Mouse (Mus musculus) liver, embryonic 11.5 days (tissue): ENCODE data around the gene Ireb2. TPM values are rescaled to one million over a fixed set of nuclear protein-coding genes. Genes with fewer than 3 reads are reported as not detected.
"Not testable (repeated sequence)": the region's sequence is repeated elsewhere in the genome, so short reads cannot be mapped to it uniquely, and the experiment has no call there.

ENCODE experiments used
- ATAC-seq: fragments of 200-750 bp; cut with Nextera tagmentation; replicated peaks from 2 replicates; pipeline ENCODE4 v1.8.0; 2017; ENCODE audit warnings: moderate number of reproducible peaks, mild to moderate bottlenecking, moderate TSS enrichment, moderate library complexity; ENCODE audit not compliant: low FRiP score
- DNase-seq: peaks from one replicate; pipeline ENCODE4 v3.0.0-alpha.2; 2017; ENCODE audit warnings: low spot score
- H3K27ac ChIP-seq: fragments of 300-500 bp; sonication (generic); 2 replicates; pipeline ENCODE4 v1.5.1; 2014; ENCODE audit warnings: mild to moderate bottlenecking, low read depth, low read length, control low read depth
- H3K27me3 ChIP-seq: fragments of 300-500 bp; sonication (generic); replicated peaks from 2 replicates; pipeline ENCODE4 v1.6.1; 2014; ENCODE audit warnings: low read length, mixed read lengths; ENCODE audit not compliant: control insufficient read depth, insufficient read depth
- H3K36me3 ChIP-seq: fragments of 300-500 bp; sonication (generic); 2 replicates; pipeline ENCODE4 v1.6.1; 2014; ENCODE audit warnings: mild to moderate bottlenecking, low read length, moderate library complexity, mixed read lengths; ENCODE audit not compliant: control insufficient read depth, insufficient read depth
- H3K4me1 ChIP-seq: fragments of 300-500 bp; sonication (generic); replicated peaks from 2 replicates; pipeline ENCODE4 v1.6.1; 2014; ENCODE audit warnings: low read length, mixed read lengths; ENCODE audit not compliant: control insufficient read depth, insufficient read depth
- H3K4me2 ChIP-seq: fragments of 300-500 bp; sonication (generic); 2 replicates; pipeline ENCODE4 v1.6.1; 2014; ENCODE audit warnings: mild to moderate bottlenecking, control low read depth, moderate library complexity
- H3K4me3 ChIP-seq: fragments of 300-500 bp; sonication (generic); 2 replicates; pipeline ENCODE4 v1.5.1; 2014; ENCODE audit warnings: low read depth, low read length, control low read depth
- H3K9ac ChIP-seq: fragments of 300-500 bp; sonication (generic); 2 replicates; pipeline ENCODE4 v1.6.1; 2014; ENCODE audit warnings: low read depth, low read length, control low read depth
- H3K9me3 ChIP-seq: fragments of 300-500 bp; sonication (generic); 2 replicates; pipeline ENCODE4 v1.6.1; 2016; ENCODE audit warnings: low read length, inconsistent platforms, mixed read lengths; ENCODE audit not compliant: control insufficient read depth
- WGBS: fragments of 180-500 bp; shearing (Covaris S2); extraction: QIAGEN DNeasy Blood & Tissue Kit; methylation state at CpG from one replicate; pipeline ENCODE4 v1.1.7; 2014; 5-methylcytosine and 5-hydroxymethylcytosine counted together
- polyA plus RNA-seq: library from polyadenylated mRNA; unstranded; fragments of >200 nt; fragmentation: Nextera tagmentation; extraction: Ambion mirVana; gene quantifications from 2 replicates; pipeline ENCODE4 v1.2.1, GENCODE M21; 2014

Gene Ireb2
- polyA plus RNA-seq, 1 experiment from 2014 or later, result 31.3 TPM

DNA sequence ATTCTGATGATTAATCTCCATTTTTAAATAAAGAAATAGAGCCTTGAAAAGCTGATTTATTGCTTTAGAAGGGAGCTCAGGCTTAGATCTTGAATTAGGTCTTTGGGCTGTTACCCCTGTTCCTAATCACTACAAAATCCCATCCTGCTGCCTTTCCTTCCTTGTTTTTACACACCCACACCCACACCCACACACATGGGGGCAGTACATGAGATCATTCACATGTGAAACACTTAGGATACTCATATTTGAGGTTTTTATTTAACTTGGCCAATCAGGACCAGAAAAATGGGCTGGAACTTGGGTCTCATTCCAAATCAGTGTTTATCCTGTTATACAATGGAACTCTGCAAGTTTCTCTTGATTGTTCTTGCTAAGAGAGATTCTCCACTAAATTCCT is 85.9 kb downstream of the Ireb2 start:
- DNase-seq (no peak), ATAC-seq (no peak)
- Histone ChIP-seq H3K4me1 (peaks cover 11% of the 10 kb centered on the region), H3K4me2 (no peak overlapping the region), H3K4me3 (no peak overlapping the region), H3K27me3 (no peaks in the 10 kb centered on the region), H3K9ac (no peak overlapping the region), H3K9me3 (no peaks in the 10 kb centered on the region), H3K36me3 (peaks cover 15% of the 10 kb centered on the region), H3K27ac (no peak overlapping the region)

DNA sequence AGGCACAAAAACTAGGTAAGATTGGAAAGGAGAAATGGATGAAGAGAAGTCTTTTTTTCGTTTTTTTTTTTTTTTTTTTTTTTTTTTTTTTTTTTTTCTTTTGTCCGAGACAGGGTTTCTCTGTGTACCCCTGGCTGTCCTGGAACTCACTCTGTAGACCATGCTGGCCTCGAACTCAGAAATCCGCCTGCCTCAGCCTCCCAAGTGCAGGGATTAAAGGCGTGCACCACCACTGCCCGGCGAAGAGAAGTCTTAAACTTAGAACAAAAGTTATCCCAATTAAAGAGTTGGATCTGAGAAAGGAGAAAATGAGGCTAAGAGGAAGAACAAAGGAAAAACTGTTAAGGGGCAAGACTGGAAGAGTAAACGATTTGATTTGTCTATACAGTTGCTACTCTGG is 86.6 kb downstream of the Ireb2 start:
- peaks cover 11% of the 10 kb centered on the region for H3K4me1 ChIP-seq
- not testable (repeated sequence) for H3K9me3 ChIP-seq, H3K27me3 ChIP-seq, DNase-seq, ATAC-seq
- 26% methylated on average over 8 of the region's 8 CpGs for WGBS
- H3K9ac ChIP-seq, result peak overlapping the region; percentile 45
- peak overlapping the region; percentile 79 for H3K4me3 ChIP-seq
- peaks cover 15% of the 10 kb centered on the region for H3K36me3 ChIP-seq
- peak overlapping the region; percentile 57 for H3K4me2 ChIP-seq
- H3K27ac ChIP-seq, result peak overlapping the region; percentile 78; the same call in 1 of the 2 replicates

DNA sequence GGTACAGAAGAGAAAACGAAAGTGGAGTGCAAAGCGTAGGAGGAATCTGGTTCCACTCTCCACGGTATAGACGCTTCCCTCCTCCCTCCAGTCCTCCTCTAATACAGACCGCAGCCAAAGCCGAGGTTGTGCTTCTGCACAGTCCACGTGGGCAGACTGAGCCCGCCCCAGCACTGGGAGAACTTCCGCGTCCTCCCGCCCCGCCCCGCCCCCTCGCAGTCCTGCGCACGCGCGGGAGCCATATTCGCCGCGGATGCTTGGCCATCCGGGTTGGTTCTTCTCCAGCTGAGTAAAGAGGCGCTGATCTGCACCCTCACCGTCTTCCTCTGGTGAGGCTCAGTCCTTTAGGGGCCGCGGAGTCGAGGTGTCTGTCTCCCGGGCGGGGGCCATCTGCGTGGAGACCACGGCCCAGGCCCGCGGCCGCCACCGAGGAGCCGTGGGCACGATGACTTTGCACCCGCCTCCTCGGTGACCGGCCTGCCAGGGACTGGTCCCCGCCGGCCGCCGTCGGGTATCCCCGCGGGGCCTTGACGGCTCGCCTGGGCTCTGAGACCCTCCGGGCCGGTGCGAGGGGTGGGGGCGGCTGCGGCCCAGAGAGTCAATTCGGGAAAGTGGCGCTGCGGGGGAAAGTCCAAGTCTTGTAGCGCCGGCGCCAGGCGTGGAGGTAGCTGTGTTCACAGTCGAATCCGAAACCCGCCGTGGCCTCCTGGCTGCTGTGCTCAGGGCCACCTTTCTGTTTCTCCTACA is 87.2 kb downstream of the Ireb2 start, which contains the start of the genes Psma4 and AY074887:
Gene Psma4, plus strand, starts transcription at position 216 of the 747 bp plus-strand sequence.
Gene AY074887, minus strand, starts transcription at position 424 of the 747 bp plus-strand sequence.
- Histone ChIP-seq H3K9me3 (no peaks in the 10 kb centered on the region), H3K9ac (peak within 1 kb of the TSS; percentile 84), H3K27ac (peak within 1 kb of the TSS; percentile 78), H3K4me3 (peak within 1 kb of the TSS; percentile 79), H3K27me3 (no peaks in the 10 kb centered on the region), H3K36me3 (peaks cover 17% of the 10 kb centered on the region), H3K4me2 (peak within 1 kb of the TSS; percentile 81), H3K4me1 (peaks cover 14% of the 10 kb centered on the region)
- DNase-seq (peak; percentile 92), ATAC-seq (peak; percentile 99)
- WGBS, result under 1% methylated on average over 62 of the region's 65 CpGs

DNA sequence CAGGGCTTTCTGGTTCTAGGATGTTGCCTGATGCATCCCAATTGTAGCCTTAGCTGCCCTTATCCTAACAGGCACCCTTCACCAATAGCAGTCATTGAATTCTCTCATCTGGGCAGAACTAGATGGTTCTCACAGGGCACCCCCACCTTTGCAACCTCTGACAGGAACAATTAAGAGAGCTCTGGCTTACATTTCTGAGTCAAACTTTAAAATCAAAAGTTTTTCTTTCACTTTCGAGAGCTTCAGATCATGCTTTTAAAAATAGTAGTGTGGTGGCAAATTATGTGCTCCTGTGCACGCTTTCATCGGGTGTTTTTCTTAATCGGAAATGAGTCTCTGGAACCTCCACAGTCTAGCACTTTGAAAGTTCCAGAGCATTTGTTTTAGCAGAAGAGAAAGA is 97.5 kb downstream of the Ireb2 start:
- no peak overlapping the region for H3K4me3 ChIP-seq
- H3K9me3 ChIP-seq, result no peaks in the 10 kb centered on the region
- no peak overlapping the region for H3K27ac ChIP-seq
- DNase-seq (no peak), ATAC-seq (no peak)
- H3K27me3 ChIP-seq, result no peaks in the 10 kb centered on the region
- WGBS, result 90% methylated on average over 4 of the region's 4 CpGs
- H3K36me3 ChIP-seq, result peaks cover 15% of the 10 kb centered on the region
- no peak overlapping the region for H3K4me2 ChIP-seq
- no peak overlapping the region for H3K9ac ChIP-seq
- no peaks in the 10 kb centered on the region for H3K4me1 ChIP-seq

Other genes with a start within 250 kb of the Ireb2 start
- 0.11 and 0.18 TPM in 2 replicates for gene Acsbg1, start 201.9 kb upstream of the Ireb2 start, polyA plus RNA-seq
- gene Dnaja4, start 164.9 kb upstream of the Ireb2 start, polyA plus RNA-seq, result 11.7 and 13.2 TPM in 2 replicates
- gene Wdr61, start 129.3 kb upstream of the Ireb2 start, polyA plus RNA-seq, result 198 and 203 TPM in 2 replicates
- gene Crabp1, start 99.0 kb upstream of the Ireb2 start, polyA plus RNA-seq, result 37.0 and 40.0 TPM in 2 replicates
- gene Hykk, start 53.5 kb downstream of the Ireb2 start, polyA plus RNA-seq, result 1.9 and 2.3 TPM in 2 replicates
- gene Psma4, start 87.0 kb downstream of the Ireb2 start, polyA plus RNA-seq, result 326 and 329 TPM in 2 replicates
- 0.91 and 1.3 TPM in 2 replicates for gene AY074887, start 87.2 kb downstream of the Ireb2 start, polyA plus RNA-seq
- gene Chrna5, start 117.1 kb downstream of the Ireb2 start, polyA plus RNA-seq, result 0.06 TPM in 1 of 2 replicates, not detected in the other
- 0.16 and 0.18 TPM in 2 replicates for gene Chrna3, start 162.8 kb downstream of the Ireb2 start, polyA plus RNA-seq
- 0.12 and 0.14 TPM in 2 replicates for gene Chrnb4, start 185.0 kb downstream of the Ireb2 start, polyA plus RNA-seq